ENCODE assay signal across 8 mouse cellular contexts in genomic region chr6:87850155-87850899, GRCm38 (mm10). TPM values are rescaled to one million over a fixed set of nuclear protein-coding genes. Genes with fewer than 3 reads are reported as not detected.
DNase-seq lines count a peak whose midpoint lies in the region; ATAC-seq and TF ChIP-seq lines count a peak whose summit lies in the region.

No protein-coding gene starts in this region.

- no peaks in the 10 kb centered on the region; the same call in 1 of the 2 replicates for H3K27me3 ChIP-seq in forebrain, embryonic 11.5 days (ENCODE audit: control insufficient read depth, insufficient read depth, low read length)
- H3K27me3 ChIP-seq in small intestine, adult 2 months (ENCODE audit: control insufficient read depth, insufficient read depth, low read length), result no peaks in the 10 kb centered on the region

- H3K4me1 ChIP-seq in brown adipose tissue, adult 24 weeks (ENCODE audit: control insufficient read depth, insufficient read depth, insufficient read length, low read length), result peaks cover 4% of the 10 kb centered on the region; the same call in 1 of the 2 replicates
- peaks cover 8% of the 10 kb centered on the region for H3K4me1 ChIP-seq in forebrain, embryonic 11.5 days (replicated peaks; ENCODE audit: control insufficient read depth, insufficient read depth, low read length)
- peaks cover 7% of the 10 kb centered on the region; the same call in 1 of the 2 replicates for H3K4me1 ChIP-seq in small intestine, adult 2 months (ENCODE audit: control insufficient read depth, insufficient read depth, insufficient read length, low read length)

- H3K9me3 ChIP-seq in forebrain, embryonic 11.5 days (ENCODE audit: control insufficient read depth, low read length), result no peaks in the 10 kb centered on the region

- peak overlapping the region; percentile 98 for H3K27ac ChIP-seq in layer of hippocampus, adult 2 months
- peak overlapping the region; percentile 97 for H3K27ac ChIP-seq in brown adipose tissue, adult 24 weeks (replicated peaks; ENCODE audit: low read depth, low read length)
- peak overlapping the region; percentile 81 for H3K27ac ChIP-seq in forebrain, embryonic 11.5 days (ENCODE audit: low read depth, low read length)
- H3K27ac ChIP-seq in small intestine, adult 2 months (ENCODE audit: insufficient read depth, low read depth, low read length), result peak overlapping the region; percentile 84

- no peak for TF ChIP-seq POLR2A in small intestine, adult 2 months (IDR thresholded peaks at IDR 0.05; ENCODE audit: low read depth, low read length)

- peak overlapping the region; percentile 81 for H3K4me2 ChIP-seq in forebrain, embryonic 11.5 days (ENCODE audit: low read depth, low read length, severe bottlenecking)

- H3K36me3 ChIP-seq in forebrain, embryonic 11.5 days (ENCODE audit: control insufficient read depth, insufficient read depth, low read length), result peaks cover under 1% of the 10 kb centered on the region; the same call in 1 of the 2 replicates
- peaks cover 6% of the 10 kb centered on the region for H3K36me3 ChIP-seq in small intestine, adult 2 months (ENCODE audit: control insufficient read depth, insufficient read depth, low read length)

- intact Hi-C loops in heart, postnatal 14 days (cut with DNase I), result loop anchor here (2.0 kb wide), 1 partner anchor 36 kb away; the partner anchor contains the start of gene Copg1

- peak overlapping the region; percentile 100 for H3K9ac ChIP-seq in forebrain, embryonic 11.5 days (ENCODE audit: low read length)

- peak; percentile 80 for ATAC-seq in forebrain, embryonic 11.5 days (replicated peaks; ENCODE audit: low FRiP score)

- DNase-seq in layer of hippocampus, adult 2 months (ENCODE audit: low spot score in 2 of 2), result peak in 1 of 2 experiments; percentile 25
- no peak for DNase-seq in layer of hippocampus, adult 9-11 months
- peak; percentile 73 for DNase-seq in forebrain, embryonic 11.5 days (ENCODE audit: low spot score)
- DNase-seq in heart, postnatal 14 days, result peak; percentile 72 to 73
- peak; percentile 33 to 78 for DNase-seq in kidney, postnatal 36 days
- DNase-seq in lung, postnatal 25 days (ENCODE audit: low spot score), result peak; percentile 20

- WGBS in forebrain, embryonic 11.5 days, result under 1% methylated on average over 70 of the region's 73 CpGs
- under 1% methylated on average over 73 of the region's 73 CpGs for WGBS in small intestine, adult 2 months

- no peak for TF ChIP-seq CTCF in layer of hippocampus, adult 2 months (conservative IDR thresholded peaks at IDR 0.05)
- no peak for TF ChIP-seq CTCF in small intestine, adult 2 months (IDR thresholded peaks at IDR 0.05; ENCODE audit: extremely low read depth, insufficient read length, insufficient replicate concordance, low read depth, low read length)

- peak overlapping the region; percentile 77 for H3K4me3 ChIP-seq in layer of hippocampus, adult 2 months
- H3K4me3 ChIP-seq in brown adipose tissue, adult 24 weeks (ENCODE audit: insufficient read depth, low read depth, low read length), result peak overlapping the region; percentile 92
- peak overlapping the region; percentile 100 for H3K4me3 ChIP-seq in forebrain, embryonic 11.5 days (ENCODE audit: low read depth, low read length)
- H3K4me3 ChIP-seq in small intestine, adult 2 months (ENCODE audit: low read depth, low read length), result peak overlapping the region; percentile 85

RNA-seq across cellular contexts. Expression of gene Cnbp, which starts 0.6 kb away (rescaled TPM):
- 100 to 1,000 TPM; 255 to 275 TPM for total RNA-seq in layer of hippocampus, adult 2 months (2021)
- 367 and 450 TPM in 2 replicates for polyA plus RNA-seq in brown adipose tissue, adult 24 weeks (2012; ENCODE audit: insufficient read depth, insufficient read length, missing spikeins)
- 1,299 and 1,307 TPM in 2 replicates for polyA plus RNA-seq in forebrain, embryonic 11.5 days (2014; fragmentation: Nextera tagmentation; extraction: Ambion mirVana)
- 100 to 1,000 TPM; 279 to 283 TPM for total RNA-seq in heart, postnatal 14 days (2021)
- polyA plus RNA-seq in small intestine, adult 2 months (2012; rRNA removed), result 63.8 and 77.3 TPM in 2 replicates

RNA-seq across cellular contexts. Expression of gene Isy1, which starts 11.7 kb away (rescaled TPM):
- total RNA-seq in layer of hippocampus, adult 2 months (2021), result 10 to 100 TPM; 25.1 to 29.3 TPM
- polyA plus RNA-seq in brown adipose tissue, adult 24 weeks (2012; ENCODE audit: insufficient read depth, insufficient read length, missing spikeins), result 21.0 and 31.7 TPM in 2 replicates
- polyA plus RNA-seq in forebrain, embryonic 11.5 days (2014; fragmentation: Nextera tagmentation; extraction: Ambion mirVana), result 64.0 and 73.8 TPM in 2 replicates
- total RNA-seq in heart, postnatal 14 days (2021), result 10 to 100 TPM; 17.8 TPM
- polyA plus RNA-seq in small intestine, adult 2 months (2012; rRNA removed), result 2.2 and 6.7 TPM in 2 replicates

RNA-seq across cellular contexts. Expression of gene Gm45140, which starts 14.7 kb away (rescaled TPM):
- total RNA-seq in layer of hippocampus, adult 2 months (2021), result 1 to 10 TPM; 3.7 to 4.4 TPM
- polyA plus RNA-seq in brown adipose tissue, adult 24 weeks (2012; ENCODE audit: insufficient read depth, insufficient read length, missing spikeins), result not detected in 2 replicates
- 2.7 and 5.0 TPM in 2 replicates for polyA plus RNA-seq in forebrain, embryonic 11.5 days (2014; fragmentation: Nextera tagmentation; extraction: Ambion mirVana)
- total RNA-seq in heart, postnatal 14 days (2021), result 1 to 10 TPM in 1 of 2 experiments, under 1 TPM in 1; 0.55 to 1.5 TPM
- 0.34 and 0.47 TPM in 2 replicates for polyA plus RNA-seq in small intestine, adult 2 months (2012; rRNA removed)

RNA-seq across cellular contexts. Expression of gene Copg1, which starts 37.3 kb away (rescaled TPM):
- total RNA-seq in layer of hippocampus, adult 2 months (2021), result 100 to 1,000 TPM; 258 to 266 TPM
- polyA plus RNA-seq in brown adipose tissue, adult 24 weeks (2012; ENCODE audit: insufficient read depth, insufficient read length, missing spikeins), result 40.1 and 45.5 TPM in 2 replicates
- polyA plus RNA-seq in forebrain, embryonic 11.5 days (2014; fragmentation: Nextera tagmentation; extraction: Ambion mirVana), result 142 and 146 TPM in 2 replicates
- total RNA-seq in heart, postnatal 14 days (2021), result 10 to 100 TPM; 50.4 to 55.7 TPM
- 44.8 and 62.5 TPM in 2 replicates for polyA plus RNA-seq in small intestine, adult 2 months (2012; rRNA removed)

RNA-seq across cellular contexts. Expression of gene Rab43, which starts 38.4 kb away (rescaled TPM):
- total RNA-seq in layer of hippocampus, adult 2 months (2021), result 10 to 100 TPM; 10.7 to 15.5 TPM
- polyA plus RNA-seq in brown adipose tissue, adult 24 weeks (2012; ENCODE audit: insufficient read depth, insufficient read length, missing spikeins), result 4.7 and 16.0 TPM in 2 replicates
- 9.4 and 9.7 TPM in 2 replicates for polyA plus RNA-seq in forebrain, embryonic 11.5 days (2014; fragmentation: Nextera tagmentation; extraction: Ambion mirVana)
- total RNA-seq in heart, postnatal 14 days (2021), result 10 to 100 TPM; 16.7 to 17.4 TPM
- 47.2 and 58.4 TPM in 2 replicates for polyA plus RNA-seq in small intestine, adult 2 months (2012; rRNA removed)
